Mouse (Mus musculus) liver, adult 2 months (tissue): ENCODE measurements around the gene Drap1.

Source experiments
- CTCF ChIP-seq: fragments of 200-500 bp; IDR thresholded peaks from 2 replicates; pipeline ENCODE4 v1.5.1; 2011; ENCODE audit warnings: low read depth, low read length, control low read depth
- POLR2A ChIP-seq: fragments of 200-500 bp; IDR thresholded peaks from 2 replicates; pipeline ENCODE4 v1.6.1; 2011; ENCODE audit warnings: low read length, control low read depth; ENCODE audit not compliant: insufficient read depth; ENCODE audit errors: extremely low read depth

DNA sequence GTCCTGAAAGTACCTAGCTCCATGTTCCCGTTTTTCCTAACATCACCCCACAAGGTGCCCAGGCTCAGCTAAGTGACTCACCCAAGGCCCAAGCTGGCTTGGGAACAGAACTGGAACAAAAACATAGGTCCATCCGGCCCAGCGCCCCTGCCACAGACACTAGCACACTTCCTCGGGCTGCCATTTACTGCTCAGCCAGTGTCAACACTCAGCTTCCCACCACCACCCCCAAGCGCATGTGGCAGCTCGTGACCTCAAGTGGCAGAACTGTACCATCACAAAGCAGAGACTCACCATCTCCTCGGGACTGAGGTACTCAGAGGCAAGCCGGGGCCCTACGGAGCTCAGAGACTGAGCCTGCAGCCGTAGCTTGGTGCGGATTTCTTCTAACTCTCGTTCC is 41.5 kb downstream of the Drap1 start:
- TF ChIP-seq POLR2A (no peak), CTCF (no peak)
